Mouse (Mus musculus): ENCODE measurements around the gene Myog. TPM values are rescaled to one million over a fixed set of nuclear protein-coding genes. Genes with fewer than 3 reads are reported as not detected.

Myog gene
- polyA plus RNA-seq, 3 experiments from 2014 or later = not detected

DNA sequence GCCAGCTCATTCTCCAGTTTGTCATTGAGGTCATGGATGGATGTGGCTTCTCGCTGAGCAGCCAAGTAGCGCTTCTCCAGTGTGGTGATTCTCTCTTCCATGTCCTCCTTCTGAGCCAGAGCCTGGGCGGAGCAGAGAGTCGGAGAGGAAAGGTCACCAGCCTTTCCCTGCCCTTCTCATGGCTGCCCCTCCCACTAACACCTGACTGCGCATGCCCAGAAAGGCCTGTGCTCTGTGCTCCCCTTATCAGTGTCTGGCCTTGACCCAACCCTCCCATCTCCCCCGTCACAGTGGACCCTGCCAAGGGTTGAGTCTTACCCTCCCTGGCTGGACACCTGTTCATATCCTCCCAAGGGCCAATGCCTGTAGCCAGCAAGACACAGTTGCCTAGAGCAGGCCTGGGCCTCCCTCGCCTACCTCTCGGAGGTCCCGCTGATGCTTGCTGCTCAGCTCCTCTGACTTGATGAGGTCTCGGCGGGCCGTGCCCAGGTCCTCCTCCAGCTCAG lies 37.1 kb downstream of the Myog start:
- ATAC-seq = no peak

DNA sequence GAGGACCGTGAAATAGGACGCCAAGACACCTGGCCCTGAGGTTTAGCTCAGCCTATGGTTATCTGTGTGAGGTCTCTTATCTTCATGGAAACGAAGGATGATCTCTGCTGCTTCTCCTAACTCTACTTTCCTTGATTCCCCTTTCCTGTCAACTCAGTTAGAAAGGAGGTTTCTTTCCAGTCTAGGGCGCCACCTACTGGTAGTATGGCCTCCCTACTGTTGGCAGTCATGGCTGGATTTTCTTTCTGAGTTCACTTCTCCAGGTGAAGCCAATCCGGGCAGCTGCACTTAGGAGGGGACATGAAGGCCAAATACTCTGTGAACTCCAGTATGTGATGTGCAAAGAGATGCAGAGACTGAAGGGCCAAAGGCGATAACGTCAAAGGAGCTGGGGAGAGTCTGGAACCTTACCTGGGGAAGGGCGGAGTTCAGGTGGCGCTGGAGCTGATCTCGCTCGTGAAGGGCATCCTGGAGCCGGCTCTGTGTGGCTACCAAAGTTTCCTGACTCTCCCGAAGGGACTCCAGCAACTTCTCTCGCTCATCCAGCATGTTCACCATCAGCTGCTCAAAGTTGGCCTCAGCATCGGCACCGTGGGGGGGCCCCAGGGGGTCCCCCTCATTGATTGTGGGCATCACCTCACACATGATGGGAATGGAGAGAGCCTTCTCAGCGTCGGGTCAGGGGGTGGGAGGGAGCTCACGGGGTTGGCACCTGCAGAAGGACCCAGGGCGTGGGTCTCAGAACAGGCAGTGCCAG lies 42.3 kb downstream of the Myog start:
- ATAC-seq = no peak

DNA sequence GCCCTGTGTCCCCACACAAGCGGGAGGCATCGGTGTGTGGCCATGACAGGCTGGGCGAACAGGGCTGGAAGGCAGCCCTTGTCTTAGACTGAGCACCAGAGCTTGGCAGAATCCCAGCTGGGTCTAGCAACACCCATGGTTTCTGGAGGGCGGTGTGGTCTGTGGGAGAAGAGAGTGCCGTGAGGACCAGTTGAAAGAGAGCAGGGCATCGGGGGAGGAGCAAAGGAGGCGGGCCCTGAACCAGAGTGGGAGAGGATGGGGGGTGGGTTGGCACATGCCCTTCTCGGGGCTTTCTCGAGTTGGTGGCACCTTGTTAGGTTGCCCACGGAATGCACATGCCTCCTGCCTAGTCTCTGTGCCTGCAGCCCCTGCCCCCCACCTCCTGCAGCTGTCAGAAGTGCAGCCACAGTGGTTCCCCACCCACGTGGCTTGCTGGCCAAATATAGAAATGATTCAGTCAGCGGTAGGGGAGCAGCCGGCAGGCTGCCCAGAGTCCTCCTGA lies 43.0 kb downstream of the Myog start, which contains the start of gene Ppfia4:
Ppfia4 (minus strand) TSS at position 159 of the 502 bp plus-strand sequence.
- no peak for ATAC-seq

DNA sequence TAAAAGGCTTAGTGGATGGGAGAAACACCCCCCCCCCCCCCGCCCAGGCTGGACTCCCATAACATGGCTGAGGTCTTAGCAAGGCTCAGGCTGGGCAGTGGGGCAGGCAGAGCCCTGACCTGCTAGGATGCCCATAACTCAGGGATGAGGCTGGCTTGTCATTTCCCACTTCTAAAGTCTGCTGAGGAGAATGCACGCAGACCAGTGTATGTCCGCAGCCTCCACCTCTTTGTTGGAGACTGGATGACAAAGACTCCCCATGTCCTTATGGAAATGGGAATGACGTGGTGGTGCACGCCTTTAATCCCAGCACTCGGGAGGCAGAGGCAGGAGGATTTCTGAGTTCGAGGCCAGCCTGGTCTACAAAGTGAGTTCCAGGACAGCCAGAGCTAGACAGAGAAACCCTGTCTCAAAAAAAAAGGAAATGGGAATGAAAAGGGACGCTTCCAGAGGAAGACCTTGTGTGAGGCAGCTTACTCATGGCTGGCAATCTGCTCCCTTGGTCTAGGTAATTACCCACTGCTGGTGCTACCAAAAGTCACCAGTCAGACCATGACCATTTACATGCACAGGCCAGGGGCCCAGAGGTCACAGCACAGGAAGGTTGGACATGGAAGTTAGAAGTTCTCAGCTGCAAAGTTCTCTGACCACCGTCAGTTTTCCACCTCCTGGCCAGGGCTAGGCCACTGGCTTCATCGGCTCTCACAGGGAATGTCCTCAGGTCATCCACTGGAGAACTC lies 43.8 kb downstream of the Myog start:
- no peak for ATAC-seq

DNA sequence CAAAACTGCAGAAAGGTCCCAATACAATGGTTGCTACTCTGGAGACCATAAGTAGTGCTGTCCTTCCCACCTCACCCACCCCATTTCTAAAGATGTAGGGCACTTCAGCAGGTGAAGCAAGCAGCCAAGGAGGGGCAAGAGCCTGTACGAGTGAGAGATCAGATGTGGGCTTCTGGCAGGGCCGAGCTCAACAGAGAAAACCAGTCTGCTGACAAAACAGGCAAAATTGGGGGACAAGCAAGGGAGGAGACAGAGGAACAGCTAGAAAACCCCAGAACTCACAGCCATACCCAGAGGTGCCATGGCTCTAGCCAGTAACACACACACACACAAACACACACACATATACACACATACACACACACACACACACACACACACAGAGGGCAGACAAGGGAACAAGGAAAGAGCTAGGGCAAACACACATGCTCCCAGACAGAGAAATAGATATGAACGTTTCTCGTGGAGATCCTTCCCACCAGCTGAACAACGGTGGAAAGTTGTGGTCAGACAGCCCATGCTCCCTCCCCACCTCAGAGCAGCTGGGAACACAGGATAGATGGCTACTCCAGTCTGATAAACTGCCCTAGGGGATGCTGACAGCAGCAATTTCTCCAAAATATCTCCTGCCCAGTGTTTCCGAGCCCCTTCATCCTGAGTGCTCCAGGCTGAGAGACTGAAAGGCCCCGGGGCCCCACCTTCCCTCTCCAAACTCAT lies 44.5 kb downstream of the Myog start:
- ATAC-seq = no peak

DNA sequence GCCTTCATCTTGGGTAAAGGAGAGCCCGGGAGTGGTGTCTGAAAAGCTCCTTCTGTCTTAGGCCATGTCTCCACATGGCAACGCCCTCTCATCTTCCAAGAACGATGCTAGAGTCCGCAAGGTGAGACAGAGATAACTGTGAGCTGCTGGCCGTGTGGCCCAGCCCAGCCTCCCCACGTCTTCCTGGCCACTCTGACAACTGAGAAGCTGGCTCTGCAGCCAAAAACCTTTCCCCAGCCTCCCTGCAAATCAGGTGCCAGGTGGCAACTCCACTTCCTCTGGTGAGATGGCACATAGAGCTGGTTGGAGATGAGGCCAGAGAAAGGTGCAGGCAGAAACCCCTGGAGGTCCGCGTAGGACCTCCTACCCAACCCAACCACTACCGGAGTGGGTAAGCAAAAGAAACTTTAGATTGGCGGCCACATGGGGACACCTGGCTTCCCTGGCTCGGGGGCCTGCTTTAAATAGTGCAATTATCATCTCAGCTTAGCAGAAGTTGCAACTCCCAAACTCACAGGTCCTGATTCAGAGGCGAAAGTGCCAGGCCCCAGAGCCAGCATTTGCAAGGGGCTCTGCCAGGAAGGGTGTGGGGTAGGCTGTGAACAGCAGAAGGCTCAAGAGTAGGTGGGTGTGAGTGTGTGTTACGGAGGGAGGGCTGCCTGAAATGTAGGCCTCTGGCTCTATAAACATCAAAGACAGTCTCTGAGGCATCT lies 45.6 kb downstream of the Myog start:
- no peak for ATAC-seq

DNA sequence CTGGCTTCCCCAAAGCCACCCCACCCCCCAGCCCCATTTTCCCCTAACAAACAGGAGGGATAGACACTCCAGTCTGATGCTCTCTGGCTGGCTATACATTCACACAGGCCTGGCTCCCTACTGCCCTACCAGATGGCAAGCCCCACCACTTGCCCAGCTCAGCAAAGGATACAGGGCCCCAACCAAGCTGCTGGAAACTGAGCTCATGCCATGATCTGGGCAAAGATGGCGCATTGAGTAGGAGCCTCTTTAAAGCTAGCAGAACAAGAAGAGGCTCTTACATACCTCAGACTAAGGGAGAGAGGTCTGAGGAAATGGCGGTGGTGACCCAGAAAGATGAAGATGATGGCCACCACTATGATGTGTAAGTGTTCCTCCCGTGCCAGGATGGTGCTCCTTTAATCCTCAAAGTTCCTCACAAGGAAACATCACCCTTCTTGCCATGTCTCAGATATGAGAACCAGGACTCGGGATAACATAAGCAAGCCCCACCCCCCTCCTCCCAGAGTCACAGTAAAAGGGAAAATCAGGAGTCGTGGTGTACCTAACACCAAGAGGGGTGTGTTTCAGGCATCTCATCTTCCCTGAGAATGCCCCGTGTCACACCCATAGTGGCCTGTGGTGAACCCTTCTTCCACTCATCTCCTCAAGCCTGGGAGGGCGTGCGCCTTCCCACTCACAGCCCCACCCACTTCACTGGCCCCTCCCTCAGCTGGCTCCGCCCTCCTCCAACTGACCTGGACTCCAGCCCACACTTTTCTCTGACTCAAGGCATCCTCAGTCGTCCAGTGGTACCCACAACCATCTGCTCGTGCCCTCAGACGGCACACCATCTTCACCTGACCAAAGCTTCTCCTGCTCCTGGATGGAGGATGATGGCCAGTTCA lies 46.4 kb downstream of the Myog start:
- no peak for ATAC-seq

DNA sequence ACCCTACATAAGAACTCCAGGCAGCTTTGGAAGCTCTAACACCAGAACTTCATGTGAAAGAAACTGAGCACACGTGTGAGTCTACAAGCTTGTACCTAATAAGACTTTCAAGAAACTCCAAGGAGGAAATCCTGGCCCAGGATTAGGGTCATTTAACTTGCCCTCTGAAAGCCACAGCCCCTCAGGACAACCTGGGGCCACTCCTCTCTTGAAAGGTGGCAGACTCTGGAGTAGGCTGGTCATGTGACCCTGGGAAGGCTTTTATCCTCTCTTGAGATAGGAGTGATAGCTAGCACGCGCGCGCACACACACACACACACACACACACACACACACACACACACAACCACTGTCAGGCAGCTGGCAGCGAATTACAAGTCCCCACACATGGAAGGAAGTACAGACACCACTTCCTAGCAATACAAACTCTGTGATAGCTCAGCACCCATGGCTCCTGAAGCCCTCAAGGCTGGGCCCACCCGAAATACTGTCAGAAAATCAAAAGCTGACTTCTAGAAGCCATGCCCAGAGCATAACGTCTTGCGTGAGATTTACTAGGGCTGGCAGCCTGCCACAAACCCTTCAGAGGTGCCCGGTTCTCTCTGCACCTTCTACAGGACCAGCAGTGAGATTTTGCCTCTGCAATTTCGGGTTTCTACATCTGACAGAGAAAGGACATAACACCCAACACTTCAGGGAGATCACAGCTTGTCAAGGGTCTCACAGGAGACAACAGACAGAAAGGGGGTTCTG lies 47.3 kb downstream of the Myog start:
- ATAC-seq = no peak

DNA sequence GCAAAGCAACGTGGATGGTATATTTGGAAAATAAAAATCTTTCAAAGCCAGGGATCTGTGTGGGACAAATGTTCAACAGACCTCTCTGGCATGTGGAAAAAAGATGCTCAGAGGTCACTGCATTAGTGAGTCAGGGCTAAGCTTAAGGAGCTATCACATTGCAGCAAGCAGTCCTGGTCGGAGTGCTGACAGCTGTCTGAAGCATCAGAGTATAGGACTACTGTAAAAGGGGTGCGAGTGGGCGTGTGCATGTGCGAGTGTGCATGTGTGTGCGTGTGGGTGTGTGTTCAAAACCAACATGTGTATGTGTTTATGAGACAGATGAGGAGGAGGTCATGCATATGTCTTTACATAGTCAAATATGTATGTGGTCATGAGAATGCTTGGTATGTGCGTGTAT lies 49.4 kb downstream of the Myog start:
- no peak for ATAC-seq

DNA sequence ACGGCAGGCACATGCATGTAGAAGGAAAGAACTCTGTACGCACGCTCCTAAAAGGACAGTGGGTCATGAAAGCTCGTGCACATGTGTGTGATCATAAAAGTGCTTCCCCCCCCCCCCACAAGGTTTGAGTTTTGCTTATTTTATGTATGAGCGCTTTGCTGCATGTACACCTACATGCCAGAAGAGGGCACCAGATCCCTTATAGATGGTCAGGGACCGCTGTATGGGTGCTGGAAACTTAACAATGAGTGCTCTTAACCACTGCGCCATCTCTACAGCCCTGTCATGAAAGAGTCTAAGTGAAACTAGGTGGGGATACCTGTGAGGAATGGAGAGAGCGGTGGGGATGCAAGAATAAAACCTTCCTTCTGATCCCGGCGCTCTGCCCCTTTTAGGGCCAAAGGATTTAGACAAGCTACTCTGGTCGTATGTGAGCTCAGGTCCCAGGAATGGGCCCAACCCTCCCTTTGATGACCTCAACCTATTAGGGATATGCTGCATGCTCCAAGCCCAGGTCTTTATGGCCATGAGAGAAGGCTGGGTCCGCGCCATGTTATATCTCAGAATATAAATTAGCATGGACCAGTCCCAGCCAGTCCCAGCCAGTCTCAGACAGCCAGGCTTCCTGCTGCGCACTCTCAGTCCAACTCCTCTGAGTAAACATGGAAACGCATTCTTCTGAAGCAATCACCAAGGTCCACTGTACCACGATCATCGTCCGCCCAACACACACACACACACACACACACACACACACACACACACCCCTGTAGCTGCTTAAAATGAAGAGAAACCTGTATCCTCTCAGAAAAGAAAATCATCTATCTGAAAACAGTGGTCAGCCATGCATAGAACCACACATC lies 50.2 kb downstream of the Myog start:
- ATAC-seq = no peak

DNA sequence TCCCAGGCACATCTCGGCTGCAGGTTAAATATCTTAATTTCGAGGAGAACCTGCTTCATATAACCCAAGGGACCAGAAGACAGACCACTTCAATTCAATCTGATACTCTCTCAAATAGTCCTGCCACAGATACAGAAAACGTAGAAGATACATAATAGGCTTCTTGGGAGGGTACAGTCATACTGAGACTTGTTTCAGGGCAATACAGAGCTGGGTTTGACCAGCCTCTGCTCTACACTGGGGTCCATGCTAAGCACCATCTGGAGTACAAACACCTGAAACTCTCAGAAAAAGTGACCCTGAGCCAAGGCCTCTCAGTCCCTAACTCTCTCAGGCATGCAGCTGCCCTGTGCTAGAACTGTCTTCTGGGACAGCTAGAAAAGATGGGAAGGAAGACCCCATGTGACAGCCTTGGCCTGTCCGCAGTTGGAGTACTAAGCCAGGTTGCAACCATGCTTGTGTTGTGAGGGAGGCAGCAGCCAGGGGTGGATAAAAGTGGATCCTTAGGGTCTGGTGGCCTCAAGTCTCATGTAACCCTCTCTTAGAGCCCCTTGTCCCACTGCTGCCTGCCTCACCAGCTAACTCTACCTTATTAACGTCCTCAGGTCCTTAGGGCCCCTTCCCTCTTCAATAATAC lies 52.0 kb downstream of the Myog start:
- ATAC-seq = no peak

Other genes with a start within 250 kb of the Myog start
- gene Btg2, start 210.9 kb upstream of the Myog start, polyA plus RNA-seq (2017; shearing (Covaris generic)) = 100 to 1,000 TPM; 168 to 251 (median 221) TPM
- gene Chit1, start 178.7 kb upstream of the Myog start, polyA plus RNA-seq (2017; shearing (Covaris generic)) = not detected
- gene Chil1, start 107.8 kb upstream of the Myog start, polyA plus RNA-seq (2017; shearing (Covaris generic)) = under 1 TPM in 2 of 3 experiments, not detected in 1; 0.46 to 0.98 TPM
- gene Mybph, start 96.5 kb upstream of the Myog start, polyA plus RNA-seq (2017; shearing (Covaris generic)) = not detected
- gene Adora1, start 54.6 kb upstream of the Myog start, polyA plus RNA-seq (2017; shearing (Covaris generic)) = not detected
- gene Ppfia4, start 42.9 kb downstream of the Myog start, polyA plus RNA-seq (2017; shearing (Covaris generic)) = 1 to 10 TPM in 1 of 3 experiments, under 1 TPM in 1, not detected in 1; 0.24 to 1.4 TPM
- gene Tmem183a, start 72.0 kb downstream of the Myog start, polyA plus RNA-seq (2017; shearing (Covaris generic)) = 10 to 100 TPM; 25.8 to 26.9 (median 26.6) TPM
- not detected for gene 4933406M09Rik, start 96.0 kb downstream of the Myog start, polyA plus RNA-seq (2017; shearing (Covaris generic))
- gene Cyb5r1, start 115.6 kb downstream of the Myog start, polyA plus RNA-seq (2017; shearing (Covaris generic)) = 10 to 100 TPM; 15.3 to 29.6 (median 23.0) TPM
- gene Adipor1, start 125.4 kb downstream of the Myog start, polyA plus RNA-seq (2017; shearing (Covaris generic)) = 10 to 100 TPM; 25.7 to 45.5 (median 33.0) TPM
- gene Klhl12, start 165.5 kb downstream of the Myog start, polyA plus RNA-seq (2017; shearing (Covaris generic)) = 10 to 100 TPM in 2 of 3 experiments, 1 to 10 TPM in 1; 8.7 to 15.5 (median 12.7) TPM
- gene Rabif, start 204.7 kb downstream of the Myog start, polyA plus RNA-seq (2017; shearing (Covaris generic)) = 10 to 100 TPM; 40.2 to 42.7 (median 41.7) TPM